In the genomic region with DNA sequence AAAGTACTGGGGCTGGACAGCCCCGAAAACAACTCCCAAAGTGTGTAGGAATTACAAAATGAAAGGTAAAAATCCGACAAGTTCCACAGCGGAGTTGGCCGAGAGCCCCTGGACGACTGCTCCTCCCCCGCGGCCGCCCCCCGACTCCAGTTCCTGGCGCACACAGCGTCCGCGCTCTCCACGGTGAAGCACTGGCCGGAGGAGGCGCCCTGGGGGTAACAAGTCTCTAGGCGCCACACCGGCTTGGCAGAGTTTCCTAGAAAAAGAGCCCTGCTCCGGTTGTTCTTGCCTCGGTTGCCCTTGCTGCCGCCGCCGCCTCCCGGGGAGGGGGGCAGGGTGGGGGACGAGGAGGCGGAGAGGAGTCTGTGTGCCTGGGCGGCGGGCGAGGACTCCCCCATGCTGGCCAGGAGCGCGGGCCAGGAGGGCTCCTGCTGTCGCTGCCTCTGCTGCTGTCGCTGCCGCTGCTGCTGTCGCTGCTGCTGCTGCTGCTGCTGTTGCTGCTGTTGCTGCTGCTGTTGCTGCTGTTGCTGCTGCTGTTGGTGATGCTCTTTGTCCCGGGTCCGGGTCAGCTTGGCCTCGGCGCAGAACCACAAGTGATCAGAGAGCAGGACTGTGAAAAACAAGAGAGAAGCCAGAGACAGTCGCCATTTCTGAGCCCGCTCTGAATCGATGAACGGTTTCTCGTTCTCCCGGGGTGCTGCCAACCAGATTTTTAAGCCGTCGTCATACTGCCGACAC, we compare ENCODE assay signal across 9 mouse cellular contexts. TPM values are rescaled to one million over a fixed set of nuclear protein-coding genes. Genes with fewer than 3 reads are reported as not detected.
A peak's percentile ranks its signal among the peaks of the same experiment; 100 is the strongest.
DNase-seq lines count a peak whose midpoint lies in the region; ATAC-seq and TF ChIP-seq lines count a peak whose summit lies in the region.
"Had no signal": no experiment of that assay in that cellular context is flagged by ENCODE, and none has a peak within 500 bp of the region (broad histone marks: within the 10 kb centered on the region; RNA-seq: fewer than 3 reads in every experiment).

No protein-coding gene starts in this region.

- peak overlapping the region; percentile 52 for H3K4me3 ChIP-seq in kidney, embryonic 15.5 days (replicated peaks)
- peak overlapping the region; percentile 76 for H3K4me3 ChIP-seq in forebrain, postnatal 0 days (ENCODE audit: low read depth, low read length)
- H3K4me3 ChIP-seq in midbrain, postnatal 0 days (ENCODE audit: low read depth, low read length) = peak overlapping the region; percentile 70

- H3K36me3 ChIP-seq in kidney, embryonic 15.5 days = no peaks in the 10 kb centered on the region
- H3K36me3 ChIP-seq in forebrain, postnatal 0 days (ENCODE audit: insufficient read depth) = no peaks in the 10 kb centered on the region
- no peaks in the 10 kb centered on the region for H3K36me3 ChIP-seq in midbrain, postnatal 0 days (ENCODE audit: insufficient read depth, low read length)

- no peak overlapping the region for H3K27ac ChIP-seq in kidney, embryonic 15.5 days
- peak overlapping the region; percentile 85 for H3K27ac ChIP-seq in forebrain, postnatal 0 days (ENCODE audit: low read depth, low read length)
- peak overlapping the region; percentile 89 for H3K27ac ChIP-seq in midbrain, postnatal 0 days (ENCODE audit: low read depth, low read length)

- H3K9ac ChIP-seq in kidney, embryonic 15.5 days = no peak overlapping the region
- peak overlapping the region; percentile 81 for H3K9ac ChIP-seq in forebrain, postnatal 0 days
- H3K9ac ChIP-seq in midbrain, postnatal 0 days (replicated peaks; ENCODE audit: low read length, poor library complexity, severe bottlenecking) = peak overlapping the region; percentile 85

- H3K4me2 ChIP-seq in kidney, embryonic 15.5 days = peak overlapping the region; percentile 94
- peak overlapping the region; percentile 87 for H3K4me2 ChIP-seq in forebrain, postnatal 0 days (ENCODE audit: low read depth)
- H3K4me2 ChIP-seq in midbrain, postnatal 0 days (ENCODE audit: low read depth, low read length, poor library complexity, severe bottlenecking) = peak overlapping the region; percentile 83

- peak; percentile 24; the same call in 1 of the 2 replicates for TF ChIP-seq CTCF in forebrain, postnatal 0 days (IDR thresholded peaks at IDR 0.05; ENCODE audit: low read depth)
- no peak for TF ChIP-seq CTCF in midbrain, postnatal 0 days (IDR thresholded peaks at IDR 0.05)

- DNase-seq in kidney, postnatal 14 days = no peak
- peak; percentile 62 to 72 for DNase-seq in cerebellum, adult 18-20 months
- peak; percentile 54 for DNase-seq in forebrain, postnatal 0 days
- DNase-seq in left cerebral cortex, adult 11 months (ENCODE audit: low spot score) = peak; percentile 15
- peak; percentile 54 for DNase-seq in midbrain, postnatal 0 days (ENCODE audit: low spot score)
- DNase-seq in gastrocnemius, adult 8-10 months (ENCODE audit: low spot score in 2 of 2) = no peak

- peaks cover 24% of the 10 kb centered on the region for H3K4me1 ChIP-seq in kidney, embryonic 15.5 days
- H3K4me1 ChIP-seq in forebrain, postnatal 0 days (ENCODE audit: insufficient read depth) = 0 out of 2 replicates have a peak, but pooled peaks cover 7% of the 10 kb centered on the region
- 0 out of 2 replicates have a peak, but pooled peaks cover 3% of the 10 kb centered on the region for H3K4me1 ChIP-seq in midbrain, postnatal 0 days (ENCODE audit: insufficient read depth, low read length)

- H3K27me3 ChIP-seq in kidney, embryonic 15.5 days = peaks cover 54% of the 10 kb centered on the region
- H3K27me3 ChIP-seq in forebrain, postnatal 0 days (ENCODE audit: insufficient read depth, low read length) = no peaks in the 10 kb centered on the region; the same call in 1 of the 2 replicates
- H3K27me3 ChIP-seq in midbrain, postnatal 0 days (ENCODE audit: insufficient read depth, low read length) = no peaks in the 10 kb centered on the region

- H3K9me3 ChIP-seq in kidney, embryonic 15.5 days (replicated peaks) = no peaks in the 10 kb centered on the region
- H3K9me3 ChIP-seq in forebrain, postnatal 0 days (ENCODE audit: low read length) = no peaks in the 10 kb centered on the region
- H3K9me3 ChIP-seq in midbrain, postnatal 0 days (ENCODE audit: low read length) = no peaks in the 10 kb centered on the region

- WGBS in kidney, embryonic 15.5 days = 1% methylated on average over 48 of the region's 48 CpGs
- 3% methylated on average over 48 of the region's 48 CpGs for WGBS in forebrain, postnatal 0 days
- under 1% methylated on average over 43 of the region's 48 CpGs for WGBS in midbrain, postnatal 0 days

- no peak for ATAC-seq in kidney, embryonic 15.5 days (replicated peaks; ENCODE audit: low FRiP score)
- ATAC-seq in forebrain, postnatal 0 days = peak; percentile 30
- no peak for ATAC-seq in midbrain, postnatal 0 days (ENCODE audit: low FRiP score)
- ATAC-seq in erythroblast, adult 5-6 weeks (replicated peaks; ENCODE audit: low FRiP score, poor library complexity, severe bottlenecking) = no peak
- ATAC-seq: Patski had no signal

RNA-seq across cellular contexts. Expression of gene Fam155a, which starts 0.5 kb away (rescaled TPM):
- polyA plus RNA-seq in kidney, embryonic 15.5 days (2015; fragmentation: Nextera tagmentation; extraction: Ambion mirVana) = 0.60 and 0.90 TPM in 2 replicates
- 82.0 and 105 TPM in 2 replicates for total RNA-seq in forebrain, postnatal 0 days (2014; rRNA removed)
- polyA plus RNA-seq in forebrain, postnatal 0 days (2015; fragmentation: Nextera tagmentation; extraction: Ambion mirVana) = 16.7 and 29.0 TPM in 2 replicates
- total RNA-seq in midbrain, postnatal 0 days (2014; rRNA removed) = 122 and 129 TPM in 2 replicates
- polyA plus RNA-seq in midbrain, postnatal 0 days (2015; fragmentation: Nextera tagmentation; extraction: Ambion mirVana) = 37.6 and 39.9 TPM in 2 replicates
- total RNA-seq in erythroblast, adult 5-6 weeks (2015; ENCODE audit: low replicate concordance) = not detected in 2 replicates
- total RNA-seq in erythroblast, adult 5-6 weeks (2017; ENCODE audit: low replicate concordance) = 0.09 TPM in 1 of 2 replicates, not detected in the other
- under 1 TPM in 1 of 4 experiments, not detected in 3; 0.19 TPM for total RNA-seq in gastrocnemius, adult 8-10 months (2022)
- polyA plus RNA-seq: Patski had no signal

Comparison
In these comparisons a context has a peak if more than half of its experiments do, and no peak if none do; other contexts are left out.
1. DNase-seq: peak in cerebellum, adult 18-20 months (2 of 2), forebrain, postnatal 0 days (single experiment), left cerebral cortex, adult 11 months (single experiment) and midbrain, postnatal 0 days (single experiment); none in kidney, postnatal 14 days (single experiment) and gastrocnemius, adult 8-10 months (0 of 2).
2. RNA of gene Fam155a, which starts 0.5 kb away (total RNA-seq): 122 to 129 TPM in midbrain, postnatal 0 days and 82.0 to 105 TPM in forebrain, postnatal 0 days; 0.09 TPM in erythroblast, adult 5-6 weeks and 0.19 TPM in gastrocnemius, adult 8-10 months; every median in the first group is over 10 times any median in the second.
3. Peak in every context shown above with its lines, with median percentiles within 50 percentile points of each other: H3K4me2 ChIP-seq and H3K4me3 ChIP-seq.